Mouse (Mus musculus) kidney, embryonic 14.5 days (tissue): Measurements from ENCODE around the gene Inka1. TPM values are rescaled to one million over a fixed set of nuclear protein-coding genes. Genes with fewer than 3 reads are reported as not detected.

Experiments
- ATAC-seq: fragments of 200-750 bp; cut with Nextera tagmentation; 2 replicates; pipeline ENCODE4 v1.8.0; 2017; ENCODE audit warnings: moderate number of reproducible peaks, mild to moderate bottlenecking, moderate TSS enrichment, moderate library complexity; ENCODE audit not compliant: low FRiP score, low TSS enrichment
- H3K27ac ChIP-seq: fragments of 300-500 bp; sonication (generic); 2 replicates; pipeline ENCODE4 v1.5.1; 2014; ENCODE audit warnings: low read depth, mild to moderate bottlenecking, low read length, moderate library complexity, mixed read lengths
- H3K27me3 ChIP-seq: fragments of 300-500 bp; sonication (generic); 2 replicates; pipeline ENCODE4 v1.6.1; 2014; ENCODE audit warnings: mild to moderate bottlenecking, low read length; ENCODE audit not compliant: control insufficient read depth, insufficient read depth
- H3K36me3 ChIP-seq: fragments of 300-500 bp; sonication (generic); 2 replicates; pipeline ENCODE4 v1.6.1; 2014; ENCODE audit warnings: low read length, mixed read lengths; ENCODE audit not compliant: control insufficient read depth, insufficient read depth
- H3K4me1 ChIP-seq: fragments of 300-500 bp; sonication (generic); 2 replicates; pipeline ENCODE4 v1.6.1; 2014; ENCODE audit warnings: low read length, mixed read lengths; ENCODE audit not compliant: control insufficient read depth, insufficient read depth
- H3K4me2 ChIP-seq: fragments of 300-500 bp; sonication (generic); replicated peaks from 2 replicates; pipeline ENCODE4 v1.6.1; 2014; ENCODE audit warnings: low read depth, mild to moderate bottlenecking, low read length
- H3K4me3 ChIP-seq: fragments of 300-500 bp; sonication (generic); 2 replicates; pipeline ENCODE4 v1.5.1; 2014; ENCODE audit warnings: mild to moderate bottlenecking, low read length
- H3K9ac ChIP-seq: fragments of 300-500 bp; sonication (generic); 2 replicates; pipeline ENCODE4 v1.6.1; 2014; ENCODE audit warnings: low read depth, mild to moderate bottlenecking, low read length, moderate library complexity
- H3K9me3 ChIP-seq: fragments of 300-500 bp; sonication (generic); 2 replicates; pipeline ENCODE4 v1.6.1; 2016; ENCODE audit warnings: low read length; ENCODE audit not compliant: control insufficient read depth
- WGBS: fragments of 180-500 bp; shearing (Covaris S2); extraction: QIAGEN DNeasy Blood & Tissue Kit; methylation state at CpG from one replicate; pipeline ENCODE4 v1.1.7; 2014; 5-methylcytosine and 5-hydroxymethylcytosine counted together
- polyA plus RNA-seq: library from polyadenylated mRNA; unstranded; fragments of >200 nt; fragmentation: Nextera tagmentation; extraction: Ambion mirVana; gene quantifications from 2 replicates; pipeline ENCODE4 v1.2.1, GENCODE M21; 2014

Gene Inka1
- polyA plus RNA-seq, 1 experiment from 2014 or later: 64.1 TPM

GRCm38 (mm10) chr9:107963700-107964099, 22.0 kb downstream of the Inka1 start:
- H3K4me2 ChIP-seq: no peak overlapping the region
- no peak overlapping the region for H3K4me3 ChIP-seq
- no peaks in the 10 kb centered on the region for H3K9me3 ChIP-seq
- no peaks in the 10 kb centered on the region for H3K27me3 ChIP-seq
- WGBS: 25% methylated on average over 5 of the region's 5 CpGs
- H3K9ac ChIP-seq: no peak overlapping the region
- H3K27ac ChIP-seq: no peak overlapping the region
- H3K36me3 ChIP-seq: peaks cover 51% of the 10 kb centered on the region
- ATAC-seq: peak; percentile 72
- no peaks in the 10 kb centered on the region for H3K4me1 ChIP-seq

DNA sequence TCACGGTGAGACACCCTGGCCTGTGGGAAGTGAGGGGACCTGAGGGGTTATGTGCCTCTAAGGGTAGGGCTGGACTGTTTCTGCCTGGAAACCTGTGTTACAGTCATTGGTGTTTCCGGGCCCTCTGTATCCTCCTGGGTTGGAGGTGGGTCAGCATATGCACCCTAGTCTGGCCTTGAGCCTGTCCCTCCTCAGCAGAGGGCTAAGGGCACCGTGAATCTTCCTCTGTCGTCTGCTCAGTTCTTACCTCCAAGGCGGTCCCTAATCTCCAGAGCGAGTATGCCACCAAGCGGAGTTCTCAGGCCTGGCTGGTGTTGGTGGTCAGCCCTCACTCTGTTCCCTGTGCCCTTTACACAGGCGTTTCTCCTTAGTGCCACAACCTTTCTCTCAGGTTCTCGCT, 22.8 kb downstream of the Inka1 start:
- Histone ChIP-seq H3K27me3 (no peaks in the 10 kb centered on the region), H3K4me3 (no peak overlapping the region), H3K4me1 (no peaks in the 10 kb centered on the region), H3K36me3 (peaks cover 54% of the 10 kb centered on the region), H3K9ac (no peak overlapping the region), H3K4me2 (no peak overlapping the region), H3K9me3 (no peaks in the 10 kb centered on the region), H3K27ac (no peak overlapping the region)
- no peak for ATAC-seq
- 91% methylated on average over 9 of the region's 9 CpGs for WGBS

DNA sequence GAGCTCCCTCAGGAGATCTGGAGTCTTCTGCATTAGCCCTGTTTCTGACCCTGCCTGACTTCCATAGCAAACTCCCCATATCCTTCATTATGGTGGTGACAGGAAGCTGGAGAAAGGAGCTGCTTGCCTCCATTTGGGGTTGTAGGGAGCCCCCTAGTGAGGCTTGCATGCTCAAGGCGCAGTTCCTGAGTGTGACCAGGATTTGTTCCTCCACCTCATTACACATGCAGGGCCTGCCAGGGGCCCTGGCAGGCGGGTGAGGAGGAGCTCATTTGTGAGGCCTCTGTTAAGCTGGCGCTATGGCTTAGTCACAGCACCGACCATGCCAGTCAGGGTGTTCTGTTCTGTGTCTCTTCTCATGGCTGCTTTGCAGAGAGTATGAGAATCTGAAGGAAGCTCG, 23.8 kb downstream of the Inka1 start:
- WGBS: 59% methylated on average over 5 of the region's 5 CpGs
- Histone ChIP-seq H3K27me3 (no peaks in the 10 kb centered on the region), H3K9ac (no peak overlapping the region), H3K4me3 (no peak overlapping the region), H3K27ac (no peak overlapping the region), H3K4me1 (no peaks in the 10 kb centered on the region), H3K9me3 (no peaks in the 10 kb centered on the region), H3K36me3 (peaks cover 63% of the 10 kb centered on the region), H3K4me2 (no peak overlapping the region)
- ATAC-seq: no peak

DNA sequence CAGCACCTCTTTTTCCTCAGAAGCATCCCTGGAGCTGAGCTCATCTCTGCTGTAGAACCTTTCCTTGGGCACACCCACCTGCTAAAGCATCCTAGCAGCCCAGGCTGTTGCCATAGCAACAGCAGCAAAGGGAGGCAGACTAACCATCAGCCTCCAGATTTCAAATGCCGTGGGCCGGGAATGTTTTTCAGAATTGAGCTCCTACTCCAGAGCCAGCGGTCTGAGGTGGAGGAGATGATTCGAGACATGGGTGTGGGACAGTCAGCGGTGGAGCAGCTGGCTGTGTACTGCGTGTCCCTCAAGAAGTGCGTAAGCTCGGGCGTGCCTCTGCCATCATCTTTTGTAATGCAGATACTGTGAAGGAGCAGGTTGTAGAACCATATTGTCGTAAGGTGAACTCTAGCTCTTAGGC, 24.3 kb downstream of the Inka1 start:
- Histone ChIP-seq H3K9me3 (no peaks in the 10 kb centered on the region), H3K4me1 (no peaks in the 10 kb centered on the region), H3K4me3 (no peak overlapping the region), H3K27me3 (no peaks in the 10 kb centered on the region), H3K27ac (no peak overlapping the region), H3K4me2 (no peak overlapping the region), H3K9ac (no peak overlapping the region), H3K36me3 (peaks cover 67% of the 10 kb centered on the region)
- 86% methylated on average over 10 of the region's 10 CpGs for WGBS
- no peak for ATAC-seq

DNA sequence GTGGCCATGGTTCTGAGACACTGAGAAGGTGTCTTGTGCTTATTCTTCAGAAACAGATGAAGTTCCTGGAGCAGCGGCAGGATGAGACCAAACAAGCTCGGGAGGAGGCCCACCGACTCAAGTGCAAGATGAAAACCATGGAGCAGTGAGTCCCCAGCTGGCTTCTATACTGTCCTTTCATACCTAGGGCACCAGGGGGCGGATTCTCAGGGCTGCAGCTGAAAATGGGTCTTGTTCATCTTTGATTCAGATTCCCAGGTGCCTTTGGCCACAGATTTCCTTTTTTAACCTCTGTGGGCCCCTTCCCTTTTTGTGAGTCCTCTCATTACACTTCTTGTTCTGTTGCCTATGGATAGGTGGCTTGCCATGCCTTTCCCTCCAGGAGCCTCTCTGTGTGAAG, 24.8 kb downstream of the Inka1 start:
- ATAC-seq: no peak
- Histone ChIP-seq H3K27ac (no peak overlapping the region), H3K9me3 (no peaks in the 10 kb centered on the region), H3K9ac (no peak overlapping the region), H3K4me2 (no peak overlapping the region), H3K4me1 (no peaks in the 10 kb centered on the region), H3K27me3 (no peaks in the 10 kb centered on the region), H3K36me3 (peaks cover 67% of the 10 kb centered on the region), H3K4me3 (no peak overlapping the region)
- WGBS: 77% methylated on average over 4 of the region's 4 CpGs

- no peak for ATAC-seq
- Histone ChIP-seq H3K36me3 (peaks cover 63% of the 10 kb centered on the region), H3K4me3 (no peak overlapping the region), H3K27ac (no peak overlapping the region), H3K27me3 (no peaks in the 10 kb centered on the region), H3K4me1 (no peaks in the 10 kb centered on the region), H3K9ac (no peak overlapping the region), H3K9me3 (no peaks in the 10 kb centered on the region), H3K4me2 (no peak overlapping the region)
- WGBS: 31% methylated on average over 6 of the region's 6 CpGs
Observed at GRCm38 (mm10) chr9:107959896-107960295, 25.8 kb downstream of the Inka1 start.

GRCm38 (mm10) chr9:107957141-107957540, 28.5 kb downstream of the Inka1 start:
- no peak for ATAC-seq
- Histone ChIP-seq H3K36me3 (peaks cover 48% of the 10 kb centered on the region), H3K9me3 (no peaks in the 10 kb centered on the region), H3K27ac (no peak overlapping the region), H3K27me3 (no peaks in the 10 kb centered on the region), H3K4me3 (no peak overlapping the region), H3K9ac (no peak overlapping the region), H3K4me1 (no peaks in the 10 kb centered on the region), H3K4me2 (no peak overlapping the region)
- 68% methylated on average over 6 of the region's 6 CpGs for WGBS

GRCm38 (mm10) chr9:107955613-107956289, 29.9 kb downstream of the Inka1 start:
- Histone ChIP-seq H3K4me1 (peaks cover 10% of the 10 kb centered on the region; the same call in 1 of the 2 replicates), H3K4me2 (no peak overlapping the region), H3K27ac (no peak overlapping the region), H3K9ac (no peak overlapping the region), H3K27me3 (no peaks in the 10 kb centered on the region), H3K9me3 (no peaks in the 10 kb centered on the region), H3K36me3 (peaks cover 36% of the 10 kb centered on the region), H3K4me3 (no peak overlapping the region)
- WGBS: 74% methylated on average over 6 of the region's 6 CpGs
- ATAC-seq: no peak

DNA sequence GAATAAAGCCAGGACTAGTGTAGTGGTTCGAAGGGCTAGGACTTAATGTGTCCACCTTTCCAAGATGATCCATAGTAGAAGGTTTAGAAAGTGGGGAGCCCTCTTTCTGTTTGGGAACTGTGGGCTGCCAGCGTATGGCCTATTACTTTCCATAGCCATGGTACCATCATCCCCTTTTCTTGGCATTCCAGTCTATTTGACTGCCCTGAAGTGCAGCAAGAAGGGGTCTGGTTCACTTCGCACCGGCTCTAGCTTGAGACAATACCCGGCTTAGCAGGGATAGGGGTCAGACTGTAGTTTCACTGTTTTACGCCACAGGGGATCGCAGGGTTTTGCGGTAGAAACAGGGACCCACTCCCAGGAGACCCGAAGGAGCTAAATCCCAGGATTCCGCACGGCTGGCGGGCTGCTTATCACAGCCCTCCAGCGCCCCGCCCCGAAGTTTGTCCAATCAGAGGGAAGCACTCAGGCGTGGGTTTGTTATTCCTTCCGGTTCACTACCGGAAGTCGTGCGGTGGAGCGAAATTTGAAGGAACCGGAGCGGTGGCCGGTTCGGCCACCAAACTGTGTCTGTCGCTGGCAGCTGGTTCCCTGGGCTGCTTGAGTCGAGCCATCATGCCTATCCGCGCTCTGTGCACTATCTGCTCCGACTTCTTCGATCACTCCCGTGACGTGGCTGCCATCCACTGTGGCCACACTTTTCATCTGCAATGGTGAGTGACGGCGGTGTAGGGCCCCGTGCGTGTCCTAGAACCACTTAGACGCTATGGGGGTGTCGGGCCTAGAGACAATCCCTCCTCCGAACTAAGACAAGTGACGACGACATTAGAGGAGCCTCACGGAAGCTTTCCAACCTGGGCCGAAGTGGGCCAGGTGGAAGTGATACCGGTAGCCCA, 35.0 kb downstream of the Inka1 start:
- peak overlapping the region; percentile 84 for H3K4me3 ChIP-seq
- WGBS: 17% methylated on average over 45 of the region's 45 CpGs
- H3K36me3 ChIP-seq: no peaks in the 10 kb centered on the region
- no peaks in the 10 kb centered on the region for H3K27me3 ChIP-seq
- peak overlapping the region; percentile 66 for H3K4me2 ChIP-seq
- peak overlapping the region; percentile 68; the same call in 1 of the 2 replicates for H3K27ac ChIP-seq
- peaks cover 10% of the 10 kb centered on the region; the same call in 1 of the 2 replicates for H3K4me1 ChIP-seq
- ATAC-seq: peak; percentile 95
- no peaks in the 10 kb centered on the region for H3K9me3 ChIP-seq
- H3K9ac ChIP-seq: peak overlapping the region; percentile 69
